Mouse (Mus musculus): ENCODE measurements around the gene Adamts14. TPM values are rescaled to one million over a fixed set of nuclear protein-coding genes. Genes with fewer than 3 reads are reported as not detected.

The Adamts14 gene
- polyA plus RNA-seq, 1 experiment from 2014 or later: 0.31 TPM

- no peaks in the 10 kb centered on the region for H3K27me3 ChIP-seq (ENCODE audit: control insufficient read depth, insufficient read depth, low read length)
- no peak overlapping the region for H3K9ac ChIP-seq (ENCODE audit: low read length)
- no peak for DNase-seq (ENCODE audit: low spot score, missing footprints)
- no peaks in the 10 kb centered on the region for H3K9me3 ChIP-seq (ENCODE audit: control insufficient read depth, low read length)
- 94% methylated on average over 6 of the region's 6 CpGs for WGBS
- H3K4me2 ChIP-seq: no peak overlapping the region
- no peaks in the 10 kb centered on the region for H3K36me3 ChIP-seq (ENCODE audit: control insufficient read depth, insufficient read depth, low read length)
- H3K4me3 ChIP-seq (ENCODE audit: low read depth, low read length): no peak overlapping the region
- no peak for ATAC-seq (ENCODE audit: low FRiP score)
- H3K4me1 ChIP-seq (ENCODE audit: control insufficient read depth, insufficient read depth, low read length): peaks cover 4% of the 10 kb centered on the region; the same call in 1 of the 2 replicates
- H3K27ac ChIP-seq (ENCODE audit: low read depth, low read length): no peak overlapping the region
These were observed 26.9 kb downstream of the Adamts14 start for GRCm38 (mm10) chr10:61246288-61246687.

GRCm38 (mm10) chr10:61241961-61242421 lies 31.2 kb downstream of the Adamts14 start:
- ATAC-seq (ENCODE audit: low FRiP score) (no peak), DNase-seq (ENCODE audit: low spot score, missing footprints) (peak; percentile 65)
- 61% methylated on average over 4 of the region's 4 CpGs for WGBS
- H3K4me1 ChIP-seq (ENCODE audit: control insufficient read depth, insufficient read depth, low read length): no peaks in the 10 kb centered on the region
- H3K9ac ChIP-seq (ENCODE audit: low read length): no peak overlapping the region
- H3K27me3 ChIP-seq (ENCODE audit: control insufficient read depth, insufficient read depth, low read length): no peaks in the 10 kb centered on the region
- H3K36me3 ChIP-seq (ENCODE audit: control insufficient read depth, insufficient read depth, low read length): no peaks in the 10 kb centered on the region
- no peaks in the 10 kb centered on the region for H3K9me3 ChIP-seq (ENCODE audit: control insufficient read depth, low read length)
- no peak overlapping the region for H3K4me2 ChIP-seq
- H3K27ac ChIP-seq (ENCODE audit: low read depth, low read length): no peak overlapping the region
- H3K4me3 ChIP-seq (ENCODE audit: low read depth, low read length): no peak overlapping the region

GRCm38 (mm10) chr10:61240108-61240920 lies 32.9 kb downstream of the Adamts14 start:
- no peak overlapping the region for H3K27ac ChIP-seq (ENCODE audit: low read depth, low read length)
- ATAC-seq (ENCODE audit: low FRiP score) (no peak), DNase-seq (ENCODE audit: low spot score, missing footprints) (peak; percentile 51)
- no peaks in the 10 kb centered on the region for H3K9me3 ChIP-seq (ENCODE audit: control insufficient read depth, low read length)
- H3K4me1 ChIP-seq (ENCODE audit: control insufficient read depth, insufficient read depth, low read length): no peaks in the 10 kb centered on the region
- no peak overlapping the region for H3K9ac ChIP-seq (ENCODE audit: low read length)
- H3K36me3 ChIP-seq (ENCODE audit: control insufficient read depth, insufficient read depth, low read length): no peaks in the 10 kb centered on the region
- WGBS: 75% methylated on average over 14 of the region's 14 CpGs
- H3K27me3 ChIP-seq (ENCODE audit: control insufficient read depth, insufficient read depth, low read length): no peaks in the 10 kb centered on the region
- H3K4me2 ChIP-seq: no peak overlapping the region
- H3K4me3 ChIP-seq (ENCODE audit: low read depth, low read length): no peak overlapping the region

- Histone ChIP-seq H3K4me3 (ENCODE audit: low read depth, low read length) (no peak overlapping the region), H3K36me3 (ENCODE audit: control insufficient read depth, insufficient read depth, low read length) (no peaks in the 10 kb centered on the region), H3K4me2 (no peak overlapping the region), H3K27ac (ENCODE audit: low read depth, low read length) (no peak overlapping the region), H3K9me3 (ENCODE audit: control insufficient read depth, low read length) (no peaks in the 10 kb centered on the region), H3K9ac (ENCODE audit: low read length) (no peak overlapping the region), H3K4me1 (ENCODE audit: control insufficient read depth, insufficient read depth, low read length) (no peaks in the 10 kb centered on the region), H3K27me3 (ENCODE audit: control insufficient read depth, insufficient read depth, low read length) (no peaks in the 10 kb centered on the region)
- ATAC-seq (ENCODE audit: low FRiP score): no peak
- no peak for DNase-seq (ENCODE audit: low spot score, missing footprints)
- 76% methylated on average over 6 of the region's 6 CpGs for WGBS
These were observed 35.9 kb downstream of the Adamts14 start for GRCm38 (mm10) chr10:61237391-61237785.

GRCm38 (mm10) chr10:61236683-61237390 lies 36.4 kb downstream of the Adamts14 start:
- Histone ChIP-seq H3K4me1 (ENCODE audit: control insufficient read depth, insufficient read depth, low read length) (no peaks in the 10 kb centered on the region), H3K9me3 (ENCODE audit: control insufficient read depth, low read length) (no peaks in the 10 kb centered on the region), H3K36me3 (ENCODE audit: control insufficient read depth, insufficient read depth, low read length) (no peaks in the 10 kb centered on the region), H3K9ac (ENCODE audit: low read length) (no peak overlapping the region), H3K4me2 (no peak overlapping the region), H3K4me3 (ENCODE audit: low read depth, low read length) (no peak overlapping the region), H3K27ac (ENCODE audit: low read depth, low read length) (no peak overlapping the region), H3K27me3 (ENCODE audit: control insufficient read depth, insufficient read depth, low read length) (no peaks in the 10 kb centered on the region)
- DNase-seq (ENCODE audit: low spot score, missing footprints): no peak
- 65% methylated on average over 4 of the region's 4 CpGs for WGBS
- ATAC-seq (ENCODE audit: low FRiP score): no peak

GRCm38 (mm10) chr10:61235677-61236267 lies 37.5 kb downstream of the Adamts14 start:
- H3K9me3 ChIP-seq (ENCODE audit: control insufficient read depth, low read length): no peaks in the 10 kb centered on the region
- no peak overlapping the region for H3K4me3 ChIP-seq (ENCODE audit: low read depth, low read length)
- no peak overlapping the region for H3K9ac ChIP-seq (ENCODE audit: low read length)
- DNase-seq (ENCODE audit: low spot score, missing footprints) (no peak), ATAC-seq (ENCODE audit: low FRiP score) (no peak)
- H3K27me3 ChIP-seq (ENCODE audit: control insufficient read depth, insufficient read depth, low read length): no peaks in the 10 kb centered on the region
- WGBS: 87% methylated on average over 6 of the region's 6 CpGs
- H3K36me3 ChIP-seq (ENCODE audit: control insufficient read depth, insufficient read depth, low read length): no peaks in the 10 kb centered on the region
- H3K27ac ChIP-seq (ENCODE audit: low read depth, low read length): no peak overlapping the region
- no peaks in the 10 kb centered on the region for H3K4me1 ChIP-seq (ENCODE audit: control insufficient read depth, insufficient read depth, low read length)
- H3K4me2 ChIP-seq: no peak overlapping the region

GRCm38 (mm10) chr10:61234319-61234718 lies 38.9 kb downstream of the Adamts14 start:
- no peak overlapping the region for H3K9ac ChIP-seq (ENCODE audit: low read length)
- DNase-seq (ENCODE audit: low spot score, missing footprints): peak; percentile 60
- H3K27me3 ChIP-seq (ENCODE audit: control insufficient read depth, insufficient read depth, low read length): no peaks in the 10 kb centered on the region
- no peak overlapping the region for H3K27ac ChIP-seq (ENCODE audit: low read depth, low read length)
- H3K4me2 ChIP-seq: no peak overlapping the region
- no peaks in the 10 kb centered on the region for H3K9me3 ChIP-seq (ENCODE audit: control insufficient read depth, low read length)
- no peak for ATAC-seq (ENCODE audit: low FRiP score)
- H3K4me3 ChIP-seq (ENCODE audit: low read depth, low read length): no peak overlapping the region
- H3K4me1 ChIP-seq (ENCODE audit: control insufficient read depth, insufficient read depth, low read length): no peaks in the 10 kb centered on the region
- H3K36me3 ChIP-seq (ENCODE audit: control insufficient read depth, insufficient read depth, low read length): no peaks in the 10 kb centered on the region
- 84% methylated on average over 4 of the region's 4 CpGs for WGBS

GRCm38 (mm10) chr10:61232858-61233567 lies 40.2 kb downstream of the Adamts14 start:
- 32% methylated on average over 7 of the region's 7 CpGs for WGBS
- ATAC-seq (ENCODE audit: low FRiP score): no peak

More at GRCm38 (mm10) chr10:61232858-61233567, 40.2 kb downstream of the Adamts14 start:
- no peaks in the 10 kb centered on the region for H3K4me1 ChIP-seq (ENCODE audit: control insufficient read depth, insufficient read depth, low read length)
- H3K4me3 ChIP-seq (ENCODE audit: low read depth, low read length): no peak overlapping the region
- no peaks in the 10 kb centered on the region for H3K36me3 ChIP-seq (ENCODE audit: control insufficient read depth, insufficient read depth, low read length)
- no peak for DNase-seq (ENCODE audit: low spot score, missing footprints)
- H3K9ac ChIP-seq (ENCODE audit: low read length): no peak overlapping the region
- no peak overlapping the region for H3K4me2 ChIP-seq
- H3K9me3 ChIP-seq (ENCODE audit: control insufficient read depth, low read length): no peaks in the 10 kb centered on the region
- no peak overlapping the region for H3K27ac ChIP-seq (ENCODE audit: low read depth, low read length)
- no peaks in the 10 kb centered on the region for H3K27me3 ChIP-seq (ENCODE audit: control insufficient read depth, insufficient read depth, low read length)
